Mouse (Mus musculus) spleen, adult 12 weeks (tissue): Measurements from ENCODE around the gene Minos1.

Experiments used
- DNase-seq: peaks from one replicate; pipeline ENCODE4 v3.0.0; 2022; ENCODE audit warnings: low spot score

The Minos1 gene

GRCm38 (mm10) chr4:139130701-139131549 lies at the start of gene Minos1:
Gene Minos1, minus strand, starts transcription at chr4:139131113.
- peak; percentile 95 for DNase-seq

GRCm38 (mm10) chr4:139179731-139180625 lies 49.1 kb upstream of the Minos1 start:
- no peak for DNase-seq

- DNase-seq = no peak
These were observed 48.3 kb upstream of the Minos1 start for GRCm38 (mm10) chr4:139179218-139179617.

- no peak for DNase-seq
These were observed 47.5 kb upstream of the Minos1 start for GRCm38 (mm10) chr4:139178377-139178776.

GRCm38 (mm10) chr4:139177921-139178320 lies 47.0 kb upstream of the Minos1 start:
- no peak for DNase-seq

- DNase-seq = no peak
These were observed 45.1 kb upstream of the Minos1 start for GRCm38 (mm10) chr4:139176023-139176422.

GRCm38 (mm10) chr4:139175061-139175971 lies 44.4 kb upstream of the Minos1 start:
- DNase-seq = no peak

- DNase-seq = no peak
These were observed 38.9 kb upstream of the Minos1 start for GRCm38 (mm10) chr4:139169748-139170279.

- DNase-seq = peak; percentile 20
These were observed 38.3 kb upstream of the Minos1 start for GRCm38 (mm10) chr4:139168985-139169747.

- DNase-seq = no peak
These were observed 36.2 kb upstream of the Minos1 start for GRCm38 (mm10) chr4:139167107-139167506.

- peak; percentile 22 for DNase-seq
These were observed 35.3 kb upstream of the Minos1 start for GRCm38 (mm10) chr4:139166244-139166643.

- no peak for DNase-seq
These were observed 34.3 kb upstream of the Minos1 start for GRCm38 (mm10) chr4:139165259-139165658.

- DNase-seq = no peak
These were observed 33.2 kb upstream of the Minos1 start for GRCm38 (mm10) chr4:139164082-139164481.

GRCm38 (mm10) chr4:139161076-139161475 lies 30.2 kb upstream of the Minos1 start:
- DNase-seq = no peak

GRCm38 (mm10) chr4:139158350-139158749 lies 27.4 kb upstream of the Minos1 start:
- no peak for DNase-seq

- no peak for DNase-seq
These were observed 25.6 kb upstream of the Minos1 start for GRCm38 (mm10) chr4:139156538-139156937.

GRCm38 (mm10) chr4:139154576-139155307 lies 23.8 kb upstream of the Minos1 start:
- no peak for DNase-seq

GRCm38 (mm10) chr4:139151370-139151769 lies 20.5 kb upstream of the Minos1 start:
- DNase-seq = no peak

- DNase-seq = no peak
These were observed 15.8 kb upstream of the Minos1 start for GRCm38 (mm10) chr4:139146760-139147159.

GRCm38 (mm10) chr4:139145156-139145555 lies 14.2 kb upstream of the Minos1 start:
- peak; percentile 29 for DNase-seq
